Mouse (Mus musculus) neural tube, embryonic 14.5 days (tissue): ENCODE measurements around the gene Ncbp3. TPM values are rescaled to one million over a fixed set of nuclear protein-coding genes. Genes with fewer than 3 reads are reported as not detected.

ENCODE experiments used
- ATAC-seq: fragments of 200-750 bp; cut with Nextera tagmentation; 2 replicates; pipeline ENCODE4 v1.8.0; 2017; ENCODE audit warnings: low read depth, mild to moderate bottlenecking, moderate TSS enrichment, moderate library complexity
- H3K27ac ChIP-seq: fragments of 300-500 bp; sonication (generic); 2 replicates; pipeline ENCODE4 v1.5.1; 2014; ENCODE audit warnings: low read depth, mild to moderate bottlenecking, control low read depth, low read length, moderate library complexity, mixed read lengths
- H3K27me3 ChIP-seq: fragments of 300-500 bp; sonication (generic); 2 replicates; pipeline ENCODE4 v1.6.1; 2014; ENCODE audit warnings: low read length; ENCODE audit not compliant: control insufficient read depth, insufficient read depth
- H3K36me3 ChIP-seq: fragments of 300-500 bp; sonication (generic); 2 replicates; pipeline ENCODE4 v1.6.1; 2014; ENCODE audit warnings: low read length, mixed read lengths; ENCODE audit not compliant: control insufficient read depth, insufficient read depth
- H3K4me1 ChIP-seq: fragments of 300-500 bp; sonication (generic); 2 replicates; pipeline ENCODE4 v1.6.1; 2014; ENCODE audit warnings: low read length; ENCODE audit not compliant: control insufficient read depth, insufficient read depth
- H3K4me2 ChIP-seq: fragments of 300-500 bp; sonication (generic); 2 replicates; pipeline ENCODE4 v1.6.1; 2014; ENCODE audit warnings: mild to moderate bottlenecking, low read depth, low read length, control low read depth
- H3K4me3 ChIP-seq: fragments of 300-500 bp; sonication (generic); 2 replicates; pipeline ENCODE4 v1.5.1; 2014; ENCODE audit warnings: low read depth, low read length, control low read depth, mixed read lengths
- H3K9ac ChIP-seq: fragments of 300-500 bp; sonication (generic); replicated peaks from 2 replicates; pipeline ENCODE4 v1.6.1; 2014; ENCODE audit warnings: low read depth, mild to moderate bottlenecking, control low read depth, low read length, mixed read lengths
- H3K9me3 ChIP-seq: fragments of 300-500 bp; sonication (generic); 2 replicates; pipeline ENCODE4 v1.6.1; 2016; ENCODE audit warnings: low read length; ENCODE audit not compliant: control insufficient read depth
- WGBS: fragments of 180-500 bp; shearing (Covaris S2); extraction: QIAGEN DNeasy Blood & Tissue Kit; methylation state at CpG from one replicate; pipeline ENCODE4 v1.1.7; 2014; 5-methylcytosine and 5-hydroxymethylcytosine counted together
- polyA plus RNA-seq: library from polyadenylated mRNA; unstranded; fragments of >200 nt; fragmentation: Nextera tagmentation; extraction: Ambion mirVana; gene quantifications from 2 replicates; pipeline ENCODE4 v1.2.1, GENCODE M21; 2014

The Ncbp3 gene
- 9.6 and 11.4 TPM in 2 replicates for polyA plus RNA-seq

DNA sequence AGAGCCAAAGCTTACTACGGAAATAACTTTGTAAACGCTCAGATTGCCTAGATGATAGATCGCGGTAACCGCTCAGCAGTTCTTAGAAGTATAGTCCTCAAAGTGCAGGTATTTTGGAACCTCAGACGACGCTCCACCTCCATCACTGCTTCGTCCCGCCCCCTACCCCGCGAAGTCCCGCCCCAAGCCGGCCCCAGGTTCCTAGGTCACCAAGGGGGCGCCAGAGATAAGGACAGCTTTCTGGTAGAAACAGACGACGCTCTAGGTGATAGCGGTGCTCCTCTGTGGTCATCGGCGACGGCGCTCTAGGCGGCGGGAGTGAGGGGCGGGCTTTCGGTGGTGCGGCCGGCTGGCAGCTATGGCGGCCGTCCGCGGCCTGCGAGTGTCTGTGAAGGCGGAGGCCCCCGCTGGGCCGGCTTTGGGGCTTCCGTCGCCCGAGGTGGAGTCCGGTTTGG is at the start of gene Ncbp3:
Ncbp3 (plus strand) TSS at position 242 of the 455 bp plus-strand sequence.
- Histone ChIP-seq H3K27me3 (no peaks in the 10 kb centered on the region), H3K4me2 (peak within 1 kb of the TSS; percentile 75), H3K4me3 (peak within 1 kb of the TSS; percentile 88), H3K27ac (peak within 1 kb of the TSS; percentile 88), H3K9me3 (no peaks in the 10 kb centered on the region), H3K36me3 (0 out of 2 replicates have a peak, but pooled peaks cover 4% of the 10 kb centered on the region), H3K4me1 (peaks cover 8% of the 10 kb centered on the region), H3K9ac (peak within 1 kb of the TSS; percentile 95)
- 1% methylated on average over 39 of the region's 39 CpGs for WGBS
- peak; percentile 95 for ATAC-seq

DNA sequence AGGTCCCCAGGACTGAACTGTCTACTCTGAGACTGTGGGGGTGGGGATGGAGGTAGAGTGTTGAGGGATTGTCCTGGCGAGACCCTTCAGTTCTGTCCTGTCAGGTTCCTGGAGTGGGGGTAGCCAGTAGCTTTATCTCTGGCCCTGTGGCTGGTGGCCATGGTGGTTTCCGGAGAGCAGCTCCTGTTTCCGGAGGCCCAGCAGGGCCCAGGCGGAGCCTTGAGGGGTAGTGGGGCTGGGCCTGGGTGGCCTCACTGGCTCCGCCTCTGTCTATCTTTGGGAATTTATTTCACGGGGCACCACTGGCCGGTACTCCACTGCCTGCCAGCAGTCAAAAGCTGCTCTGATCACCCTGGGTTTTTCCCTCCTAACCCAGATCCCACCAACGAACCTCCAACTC is 48.8 kb upstream of the Ncbp3 start, which contains the start of gene P2rx1:
P2rx1 (plus strand) TSS at position 333 of the 400 bp plus-strand sequence.
- no peak within 1 kb of the TSS for H3K27ac ChIP-seq
- no peaks in the 10 kb centered on the region for H3K4me1 ChIP-seq
- no peaks in the 10 kb centered on the region for H3K9me3 ChIP-seq
- no peak within 1 kb of the TSS for H3K4me3 ChIP-seq
- no peak within 1 kb of the TSS for H3K4me2 ChIP-seq
- no peak for ATAC-seq
- WGBS = 48% methylated on average over 7 of the region's 8 CpGs
- no peaks in the 10 kb centered on the region for H3K27me3 ChIP-seq
- no peaks in the 10 kb centered on the region for H3K36me3 ChIP-seq
- H3K9ac ChIP-seq = no peak within 1 kb of the TSS

DNA sequence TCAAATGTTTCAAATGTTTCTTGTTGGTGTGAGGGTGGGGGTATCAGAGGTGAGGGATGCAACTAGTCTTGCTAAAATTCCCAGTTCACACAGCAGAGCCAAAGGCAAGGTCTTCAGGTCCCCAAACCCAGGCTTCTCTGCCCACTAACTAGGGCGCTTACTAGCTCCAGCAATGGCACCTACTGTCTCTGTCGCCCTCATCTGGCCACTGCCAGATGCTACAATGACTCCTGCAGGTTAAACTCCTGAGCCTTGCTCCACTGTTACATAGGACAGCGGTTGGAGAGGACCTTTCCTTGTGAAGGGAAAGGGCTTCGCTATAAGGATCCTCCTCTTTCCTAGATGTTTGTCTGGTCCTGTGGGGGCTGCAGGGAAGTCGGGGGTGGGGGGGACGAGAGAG is 46.6 kb upstream of the Ncbp3 start:
- Histone ChIP-seq H3K4me2 (no peak overlapping the region), H3K27ac (no peak overlapping the region), H3K4me1 (no peaks in the 10 kb centered on the region), H3K4me3 (no peak overlapping the region), H3K9ac (no peak overlapping the region), H3K27me3 (no peaks in the 10 kb centered on the region), H3K9me3 (no peaks in the 10 kb centered on the region), H3K36me3 (no peaks in the 10 kb centered on the region)
- ATAC-seq = no peak
- 16% methylated on average over 6 of the region's 6 CpGs for WGBS

DNA sequence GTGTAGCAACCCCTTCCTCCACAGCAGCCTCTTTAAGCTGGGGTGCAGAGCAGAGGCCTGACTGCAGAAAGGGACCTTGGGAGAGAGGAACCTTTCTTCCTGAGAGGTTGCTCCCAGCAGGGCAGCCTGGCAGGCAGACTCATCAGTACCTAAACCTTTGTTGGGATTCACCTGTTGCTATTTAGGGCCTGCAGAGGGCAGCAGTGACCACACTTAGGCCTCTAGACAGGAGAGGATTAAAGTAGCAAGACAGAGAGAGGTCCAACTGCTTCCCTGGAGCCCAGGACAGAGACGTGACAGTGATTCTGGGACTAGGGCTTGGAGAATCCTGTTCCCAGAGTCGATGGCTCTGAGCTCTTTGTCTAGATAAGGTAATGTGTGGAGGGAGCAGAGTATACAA is 41.2 kb upstream of the Ncbp3 start:
- ATAC-seq = peak; percentile 69; the same call in 1 of the 2 replicates
- 6% methylated on average over 2 of the region's 2 CpGs for WGBS
- H3K27me3 ChIP-seq = no peaks in the 10 kb centered on the region

DNA sequence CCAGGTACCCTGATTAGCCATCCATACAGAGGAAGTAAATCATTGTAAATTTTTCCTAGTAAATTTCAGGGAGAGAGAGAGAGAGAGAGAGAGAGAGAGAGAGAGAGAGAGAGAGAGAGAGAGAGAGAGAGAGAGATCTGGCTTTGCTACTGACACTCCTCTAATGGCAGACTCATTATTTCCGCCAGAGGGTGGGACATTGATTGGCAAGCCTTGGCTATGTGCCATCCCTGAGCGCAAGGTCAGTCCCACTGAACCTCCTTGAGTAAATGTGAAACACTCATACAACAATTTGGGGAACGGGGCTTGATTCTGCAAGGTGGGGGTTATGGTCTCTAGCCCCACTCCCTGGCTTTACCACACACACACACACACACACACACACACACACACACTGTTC is 40.5 kb upstream of the Ncbp3 start:
- Histone ChIP-seq H3K27me3 (no peaks in the 10 kb centered on the region), H3K4me3 (no peak overlapping the region), H3K27ac (no peak overlapping the region), H3K4me1 (no peaks in the 10 kb centered on the region), H3K9me3 (no peaks in the 10 kb centered on the region), H3K4me2 (no peak overlapping the region), H3K36me3 (no peaks in the 10 kb centered on the region), H3K9ac (no peak overlapping the region)
- ATAC-seq = no peak
- 65% methylated on average over 3 of the region's 3 CpGs for WGBS

More for the DNA sequence above, 41.2 kb upstream of the Ncbp3 start:
- Histone ChIP-seq H3K4me1 (no peaks in the 10 kb centered on the region), H3K4me2 (no peak overlapping the region), H3K9me3 (no peaks in the 10 kb centered on the region), H3K27ac (no peak overlapping the region), H3K9ac (no peak overlapping the region), H3K4me3 (no peak overlapping the region), H3K36me3 (no peaks in the 10 kb centered on the region)

DNA sequence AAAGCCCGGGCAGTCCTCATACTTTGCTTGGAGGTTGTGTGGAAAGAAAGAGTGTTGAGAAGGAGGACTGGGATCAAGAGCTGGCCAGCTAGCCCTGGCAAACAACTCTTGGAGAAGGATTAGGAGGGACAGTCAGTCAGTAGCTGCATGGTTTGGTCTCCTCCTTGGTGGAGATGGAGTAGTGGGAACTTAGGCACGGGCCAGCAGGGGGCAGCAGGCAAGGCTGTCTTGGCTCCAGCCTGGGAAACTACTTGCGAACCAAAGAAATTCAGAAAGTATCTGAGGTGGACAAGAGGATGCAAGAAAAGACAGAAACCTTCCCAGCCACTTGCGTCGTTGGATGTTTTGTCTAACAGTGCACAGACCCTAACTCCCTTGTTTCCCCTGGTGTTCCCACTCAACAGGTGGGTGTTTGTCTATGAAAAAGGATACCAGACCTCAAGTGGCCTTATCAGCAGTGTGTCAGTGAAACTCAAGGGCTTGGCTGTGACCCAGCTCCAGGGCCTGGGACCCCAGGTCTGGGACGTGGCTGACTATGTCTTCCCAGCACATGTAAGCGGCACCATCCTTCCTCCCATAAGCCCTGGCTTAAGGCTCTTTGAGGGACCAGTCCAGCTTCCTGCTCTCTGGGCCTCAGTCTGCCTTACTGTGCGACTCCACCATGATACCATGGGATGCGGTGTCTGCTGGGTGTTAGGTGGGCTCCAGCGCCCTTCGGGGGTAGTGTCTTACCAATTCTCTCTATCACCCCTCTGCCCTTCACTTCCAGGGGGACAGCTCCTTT is 39.7 kb upstream of the Ncbp3 start:
- H3K27me3 ChIP-seq = no peaks in the 10 kb centered on the region
- H3K9ac ChIP-seq = no peak overlapping the region
- 66% methylated on average over 11 of the region's 11 CpGs for WGBS
- H3K36me3 ChIP-seq = no peaks in the 10 kb centered on the region
- H3K4me2 ChIP-seq = no peak overlapping the region
- no peak overlapping the region for H3K4me3 ChIP-seq
- H3K9me3 ChIP-seq = no peaks in the 10 kb centered on the region
- ATAC-seq = no peak
- no peak overlapping the region for H3K27ac ChIP-seq
- H3K4me1 ChIP-seq = no peaks in the 10 kb centered on the region

DNA sequence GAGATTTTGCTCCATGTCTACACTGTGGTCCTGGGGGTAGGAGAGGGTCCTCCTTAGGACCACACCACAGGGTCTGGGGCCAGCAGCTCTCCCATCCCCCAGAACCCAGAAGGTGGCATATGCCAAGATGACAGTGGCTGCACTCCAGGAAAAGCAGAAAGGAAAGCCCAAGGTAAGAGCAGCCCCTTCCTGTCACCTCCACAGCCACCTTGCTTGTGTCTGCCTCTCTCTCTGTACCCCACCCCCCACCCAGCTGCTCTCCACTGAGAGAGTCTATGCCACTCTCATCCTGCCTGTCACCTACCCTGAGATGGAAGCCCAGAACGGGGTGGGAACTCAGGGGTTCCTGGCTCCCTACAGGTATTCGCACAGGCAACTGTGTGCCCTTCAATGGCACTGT is 38.8 kb upstream of the Ncbp3 start:
- H3K4me3 ChIP-seq = no peak overlapping the region
- H3K9ac ChIP-seq = no peak overlapping the region
- H3K27ac ChIP-seq = no peak overlapping the region
- no peak overlapping the region for H3K4me2 ChIP-seq
- H3K36me3 ChIP-seq = no peaks in the 10 kb centered on the region
- H3K27me3 ChIP-seq = no peaks in the 10 kb centered on the region
- no peaks in the 10 kb centered on the region for H3K9me3 ChIP-seq
- ATAC-seq = no peak
- H3K4me1 ChIP-seq = no peaks in the 10 kb centered on the region
- 72% methylated on average over 2 of the region's 2 CpGs for WGBS

DNA sequence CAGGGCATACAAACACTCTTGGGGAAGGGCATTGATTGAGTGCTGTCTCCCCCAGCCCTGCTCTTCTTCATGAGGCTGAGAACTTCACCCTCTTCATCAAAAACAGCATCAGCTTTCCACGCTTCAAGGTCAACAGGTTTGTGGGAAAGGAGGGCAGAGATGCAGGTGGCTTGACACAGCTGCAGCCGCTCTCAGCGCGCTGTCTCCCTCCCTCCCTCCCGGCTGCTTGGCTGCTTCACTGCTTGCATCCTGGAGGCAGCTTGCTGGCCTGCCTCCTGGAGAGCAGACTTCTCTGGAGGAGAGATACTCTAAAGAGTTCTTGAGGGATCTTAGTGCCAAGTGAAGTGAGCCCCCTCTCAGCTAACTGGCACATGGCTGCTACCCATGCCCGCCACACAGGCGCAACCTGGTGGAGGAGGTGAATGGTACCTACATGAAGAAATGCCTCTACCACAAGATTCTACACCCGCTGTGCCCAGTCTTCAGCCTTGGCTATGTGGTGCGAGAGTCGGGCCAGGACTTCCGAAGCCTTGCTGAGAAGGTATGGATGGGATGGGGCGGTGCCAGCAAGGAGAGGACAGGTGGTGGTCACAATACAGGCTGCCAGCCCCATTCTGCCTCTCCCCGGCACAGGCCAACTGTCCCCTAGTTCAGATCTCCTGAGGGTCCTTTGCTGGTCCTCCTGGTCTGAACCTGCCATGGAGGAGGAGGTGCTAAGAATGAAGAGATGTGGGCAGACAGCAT is 37.9 kb upstream of the Ncbp3 start:
- Histone ChIP-seq H3K4me2 (no peak overlapping the region), H3K27me3 (no peaks in the 10 kb centered on the region), H3K36me3 (no peaks in the 10 kb centered on the region), H3K27ac (no peak overlapping the region), H3K9ac (no peak overlapping the region), H3K4me3 (no peak overlapping the region), H3K4me1 (no peaks in the 10 kb centered on the region), H3K9me3 (no peaks in the 10 kb centered on the region)
- ATAC-seq = no peak
- WGBS = 54% methylated on average over 13 of the region's 13 CpGs

DNA sequence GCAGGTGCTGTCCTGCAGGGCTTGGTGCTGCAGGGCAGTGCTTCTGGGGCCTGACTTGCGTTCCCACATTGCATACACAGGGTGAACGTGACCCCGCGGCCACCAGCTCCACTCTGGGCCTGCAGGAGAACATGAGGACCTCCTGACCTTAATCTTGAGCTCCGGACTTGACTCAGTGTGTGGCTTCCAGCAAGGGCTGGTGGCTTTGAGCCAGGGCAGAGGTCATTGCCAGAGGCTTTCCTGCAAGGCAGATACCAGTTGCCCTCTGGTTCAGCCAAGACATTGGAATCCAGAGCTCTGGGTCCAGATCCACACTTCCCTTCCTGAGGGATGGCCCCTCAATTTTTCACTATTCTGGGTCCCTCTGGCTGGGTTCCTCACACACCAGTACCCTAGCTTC is 33.6 kb upstream of the Ncbp3 start:
- Histone ChIP-seq H3K4me3 (no peak overlapping the region), H3K27me3 (no peaks in the 10 kb centered on the region), H3K4me1 (no peaks in the 10 kb centered on the region), H3K27ac (no peak overlapping the region), H3K4me2 (no peak overlapping the region), H3K9ac (no peak overlapping the region), H3K36me3 (no peaks in the 10 kb centered on the region), H3K9me3 (no peaks in the 10 kb centered on the region)
- 75% methylated on average over 5 of the region's 5 CpGs for WGBS
- ATAC-seq = no peak
